Mouse (Mus musculus): ENCODE measurements around the gene Nt5m.

GRCm38 (mm10) chr11:59918014-59918413, 78.8 kb downstream of the Nt5m start:
- TF ChIP-seq POLR2A (IDR thresholded peaks at IDR 0.05; ENCODE audit: low read depth, low read length) (no peak), CTCF (IDR thresholded peaks at IDR 0.05; ENCODE audit: extremely low read depth, insufficient read length, insufficient replicate concordance, low read depth, low read length) (no peak)
